Mouse (Mus musculus) liver, embryonic 12.5 days (tissue): ENCODE data around the gene H2-DMb1. TPM values are rescaled to one million over a fixed set of nuclear protein-coding genes. Genes with fewer than 3 reads are reported as not detected.

ENCODE experiments used
- ATAC-seq: fragments of 200-750 bp; cut with Nextera tagmentation; 2 replicates; pipeline ENCODE4 v1.8.0; 2017; ENCODE audit warnings: moderate number of reproducible peaks, mild to moderate bottlenecking, moderate library complexity
- H3K27ac ChIP-seq: fragments of 300-500 bp; sonication (generic); 2 replicates; pipeline ENCODE4 v1.5.1; 2016; ENCODE audit warnings: mild to moderate bottlenecking
- H3K27me3 ChIP-seq: fragments of 300-500 bp; sonication (generic); replicated peaks from 2 replicates; pipeline ENCODE4 v1.6.1; 2016; ENCODE audit warnings: mild to moderate bottlenecking, moderate library complexity
- H3K36me3 ChIP-seq: fragments of 300-500 bp; sonication (generic); 2 replicates; pipeline ENCODE4 v1.6.1; 2016; ENCODE audit warnings: mild to moderate bottlenecking, moderate library complexity
- H3K4me1 ChIP-seq: fragments of 300-500 bp; sonication (generic); 2 replicates; pipeline ENCODE4 v1.6.1; 2016
- H3K4me2 ChIP-seq: fragments of 300-500 bp; sonication (generic); 2 replicates; pipeline ENCODE4 v1.6.1; 2016; ENCODE audit warnings: mild to moderate bottlenecking, moderate library complexity
- H3K4me3 ChIP-seq: fragments of 300-500 bp; sonication (generic); 2 replicates; pipeline ENCODE4 v1.5.1; 2016; ENCODE audit warnings: mild to moderate bottlenecking, moderate library complexity
- H3K9ac ChIP-seq: fragments of 300-500 bp; sonication (generic); 2 replicates; pipeline ENCODE4 v1.6.1; 2016; ENCODE audit warnings: mild to moderate bottlenecking, moderate library complexity
- H3K9me3 ChIP-seq: fragments of 300-500 bp; sonication (generic); replicated peaks from 2 replicates; pipeline ENCODE4 v1.6.1; 2016; ENCODE audit warnings: mild to moderate bottlenecking, moderate library complexity
- WGBS: fragments of 180-500 bp; shearing (Covaris S2); methylation state at CpG from one replicate; pipeline ENCODE4 v1.1.7; 2016; ENCODE audit not compliant: insufficient replicate concordance; 5-methylcytosine and 5-hydroxymethylcytosine counted together
- polyA plus RNA-seq: library from polyadenylated mRNA; unstranded; fragments of >200 nt; fragmentation: Nextera tagmentation; extraction: Ambion mirVana; gene quantifications from 2 replicates; pipeline ENCODE4 v1.2.1, GENCODE M21; 2016

The H2-DMb1 gene
- polyA plus RNA-seq, 1 experiment from 2014 or later: 0.21 TPM

DNA sequence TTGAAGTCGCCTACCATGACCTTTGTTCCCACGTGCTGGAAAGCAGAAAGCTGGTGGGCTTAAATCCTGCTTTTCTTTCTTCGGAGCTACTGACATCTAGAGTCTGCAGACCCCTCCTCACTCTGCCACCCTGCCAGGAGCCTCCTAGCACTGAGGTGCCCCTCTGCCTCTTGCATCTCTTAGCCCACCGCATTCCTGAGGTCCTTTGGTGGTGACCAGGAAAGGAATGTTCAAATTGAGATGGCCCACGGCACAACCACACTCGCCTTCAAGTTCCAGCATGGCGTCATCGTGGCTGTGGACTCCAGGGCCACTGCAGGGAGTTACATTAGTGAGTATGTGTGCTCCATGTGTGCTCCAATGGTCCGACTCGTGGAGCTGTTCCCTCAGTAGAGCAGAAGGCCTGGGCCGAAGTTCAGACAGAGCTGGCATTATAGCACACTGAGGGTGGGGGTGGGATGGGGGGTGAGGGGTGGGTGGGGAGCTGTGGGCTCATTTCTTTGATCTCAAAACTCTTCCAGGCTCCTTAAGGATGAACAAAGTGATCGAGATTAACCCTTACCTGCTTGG, 46.3 kb downstream of the H2-DMb1 start:
- Histone ChIP-seq H3K4me3 (no peak overlapping the region), H3K9me3 (no peaks in the 10 kb centered on the region), H3K4me2 (no peak overlapping the region; the same call in 1 of the 2 replicates), H3K27me3 (peaks cover 75% of the 10 kb centered on the region), H3K4me1 (peaks cover 32% of the 10 kb centered on the region), H3K9ac (no peak overlapping the region), H3K36me3 (no peaks in the 10 kb centered on the region), H3K27ac (no peak overlapping the region)
- 67% methylated on average over 12 of the region's 12 CpGs for WGBS
- ATAC-seq: no peak

DNA sequence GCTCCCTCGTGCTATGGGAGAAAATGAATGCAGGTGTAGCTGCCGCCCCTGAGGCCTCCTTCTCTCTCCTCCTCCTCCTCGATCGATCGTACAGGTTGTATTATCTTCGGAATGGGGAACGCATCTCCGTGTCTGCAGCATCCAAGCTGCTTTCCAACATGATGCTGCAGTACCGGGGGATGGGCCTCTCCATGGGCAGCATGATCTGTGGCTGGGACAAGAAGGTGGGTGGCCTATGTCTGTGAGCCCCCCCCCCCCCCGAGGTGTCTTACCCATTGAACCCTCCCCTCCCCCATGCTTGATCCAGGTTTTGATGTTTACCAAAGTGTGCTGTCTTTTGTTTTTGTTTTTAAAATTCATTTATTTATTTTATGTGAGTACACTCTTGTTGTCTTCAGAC, 47.2 kb downstream of the H2-DMb1 start:
- WGBS: 79% methylated on average over 10 of the region's 10 CpGs
- Histone ChIP-seq H3K36me3 (no peaks in the 10 kb centered on the region), H3K4me1 (peaks cover 35% of the 10 kb centered on the region), H3K9ac (no peak overlapping the region), H3K9me3 (no peaks in the 10 kb centered on the region), H3K27me3 (peaks cover 67% of the 10 kb centered on the region), H3K27ac (no peak overlapping the region), H3K4me3 (no peak overlapping the region), H3K4me2 (no peak overlapping the region)
- ATAC-seq: no peak

GRCm38 (mm10) chr17:34200772-34201505, 48.1 kb downstream of the H2-DMb1 start:
- Histone ChIP-seq H3K27ac (no peak overlapping the region), H3K4me3 (no peak overlapping the region), H3K4me1 (peaks cover 43% of the 10 kb centered on the region), H3K36me3 (no peaks in the 10 kb centered on the region), H3K9me3 (no peaks in the 10 kb centered on the region), H3K9ac (no peak overlapping the region), H3K27me3 (peaks cover 64% of the 10 kb centered on the region), H3K4me2 (no peak overlapping the region)
- 74% methylated on average over 16 of the region's 16 CpGs for WGBS
- ATAC-seq: no peak

DNA sequence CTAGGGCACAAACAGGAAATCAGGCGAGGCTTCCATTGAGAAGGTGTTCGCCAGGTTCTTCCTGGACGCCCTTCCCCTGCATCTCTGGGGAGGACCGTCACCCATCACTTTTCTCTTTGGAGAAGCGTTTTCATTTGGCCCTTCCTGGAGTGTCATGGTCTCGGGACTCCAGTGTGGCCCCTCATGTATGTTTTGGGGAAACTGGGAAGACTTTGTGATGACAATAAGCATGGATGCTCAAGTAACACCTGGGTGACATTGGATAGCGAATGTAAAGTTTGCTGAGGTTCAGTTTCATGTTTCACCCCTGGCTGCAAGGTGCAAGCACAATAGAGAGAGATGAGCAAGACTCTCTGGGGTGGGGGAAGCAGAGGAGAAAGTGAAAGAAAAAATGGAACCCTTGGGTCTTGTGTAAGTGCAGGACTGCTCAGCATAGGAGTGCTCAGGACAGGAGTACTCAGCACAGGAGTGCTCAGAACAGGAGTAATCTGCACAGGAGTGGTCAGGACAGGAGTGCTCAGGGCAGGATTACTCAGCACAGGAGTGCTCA, 48.7 kb downstream of the H2-DMb1 start:
- no peak overlapping the region for H3K9ac ChIP-seq
- H3K9me3 ChIP-seq: no peaks in the 10 kb centered on the region
- H3K4me2 ChIP-seq: no peak overlapping the region
- H3K4me3 ChIP-seq: no peak overlapping the region
- WGBS: 62% methylated on average over 7 of the region's 7 CpGs
- H3K27ac ChIP-seq: no peak overlapping the region
- no peak for ATAC-seq
- H3K36me3 ChIP-seq: no peaks in the 10 kb centered on the region
- peaks cover 58% of the 10 kb centered on the region for H3K27me3 ChIP-seq
- peaks cover 39% of the 10 kb centered on the region for H3K4me1 ChIP-seq

DNA sequence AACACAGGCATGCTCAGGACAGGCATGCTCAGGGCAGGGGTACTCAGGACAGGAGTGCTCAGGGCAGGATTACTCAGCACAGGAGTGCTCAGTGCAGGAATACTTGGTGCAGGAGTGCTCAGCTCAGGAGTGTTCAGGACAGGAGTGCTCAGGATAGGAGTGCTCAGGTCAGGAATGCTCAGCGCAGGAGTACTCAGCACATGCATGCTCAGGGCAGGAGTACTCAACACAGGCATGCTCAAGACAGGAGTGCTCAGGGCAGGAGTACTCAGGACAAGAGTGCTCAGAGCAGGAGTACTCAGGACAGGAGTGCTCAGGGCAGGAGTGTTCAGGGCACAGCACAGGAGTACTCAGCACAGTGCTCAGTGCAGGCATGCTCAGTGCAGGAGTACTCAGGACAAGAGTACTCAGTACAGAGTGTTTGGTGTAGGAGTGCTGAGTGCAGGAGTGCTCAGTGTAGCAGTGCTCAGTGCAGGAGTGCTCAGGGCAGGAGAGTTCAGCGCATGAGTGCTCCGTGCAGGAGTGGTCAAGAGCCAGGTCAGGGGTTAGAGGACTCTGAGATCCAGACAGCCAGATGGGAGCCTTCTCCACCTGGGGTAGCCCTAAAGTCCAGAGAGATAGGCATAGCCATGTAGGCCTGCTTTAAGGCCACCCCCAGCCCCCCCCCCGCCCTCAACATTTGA, 50.0 kb downstream of the H2-DMb1 start:
- H3K4me1 ChIP-seq: peaks cover 32% of the 10 kb centered on the region
- peaks cover 50% of the 10 kb centered on the region for H3K27me3 ChIP-seq
- no peak for ATAC-seq
- H3K9ac ChIP-seq: no peak overlapping the region
- no peaks in the 10 kb centered on the region for H3K36me3 ChIP-seq
- no peaks in the 10 kb centered on the region for H3K9me3 ChIP-seq
- WGBS: 75% methylated on average over 4 of the region's 4 CpGs
- no peak overlapping the region for H3K4me2 ChIP-seq
- H3K27ac ChIP-seq: no peak overlapping the region
- H3K4me3 ChIP-seq: no peak overlapping the region

GRCm38 (mm10) chr17:34203444-34203843, 50.6 kb downstream of the H2-DMb1 start, which contains the start of gene Tap2:
TSS of gene Tap2 (plus strand) at chr17:34203527.
- Histone ChIP-seq H3K9ac (peak within 1 kb of the TSS; percentile 84), H3K27ac (0 out of 2 replicates have a peak within 1 kb of the TSS, but pooled peaks have one; percentile 41), H3K36me3 (no peaks in the 10 kb centered on the region), H3K9me3 (no peaks in the 10 kb centered on the region), H3K4me1 (peaks cover 29% of the 10 kb centered on the region), H3K4me2 (peak within 1 kb of the TSS; percentile 98), H3K27me3 (peaks cover 45% of the 10 kb centered on the region), H3K4me3 (peak within 1 kb of the TSS; percentile 87)
- no peak for ATAC-seq
- 77% methylated on average over 5 of the region's 5 CpGs for WGBS

DNA sequence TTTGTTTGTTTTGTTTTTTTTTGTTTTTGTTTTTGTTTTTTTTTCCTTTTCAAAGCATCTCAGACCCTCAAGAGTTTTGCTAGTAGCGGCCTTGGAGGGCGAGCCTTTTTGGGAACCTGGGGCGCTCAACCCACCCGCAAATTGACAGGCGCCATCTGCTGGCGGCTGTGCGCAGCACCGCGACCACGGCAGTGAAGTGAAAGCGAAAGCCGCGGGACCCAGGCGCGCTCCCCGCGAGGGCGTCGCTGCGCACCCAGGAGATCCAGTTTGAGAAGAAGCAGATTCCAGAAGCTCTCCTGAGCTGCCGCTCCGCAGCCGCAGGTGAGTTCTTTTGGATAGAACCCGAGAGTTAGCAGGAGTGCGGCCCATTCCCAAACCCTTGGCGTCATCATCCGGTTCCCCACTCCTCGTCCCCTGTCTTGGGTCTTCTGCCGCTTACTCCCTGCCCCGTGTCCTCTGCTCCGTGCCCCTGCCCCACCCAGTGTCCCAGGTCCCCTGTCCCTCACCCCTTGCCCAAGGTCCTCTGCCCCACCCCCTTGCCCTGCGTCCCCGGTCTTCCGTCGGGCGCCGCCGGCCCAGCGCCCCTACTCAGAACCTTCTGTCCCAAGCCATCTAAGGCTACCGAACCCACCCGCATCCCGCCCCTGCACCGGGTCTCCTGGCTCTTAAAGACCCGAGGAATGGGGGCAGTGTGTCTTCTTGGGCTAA, 51.6 kb downstream of the H2-DMb1 start:
- Histone ChIP-seq H3K27ac (0 out of 2 replicates have a peak overlapping the region, but pooled peaks have one; percentile 41), H3K4me1 (peaks cover 31% of the 10 kb centered on the region), H3K4me3 (peak overlapping the region; percentile 87), H3K4me2 (peak overlapping the region; percentile 98), H3K9ac (peak overlapping the region; percentile 84), H3K36me3 (no peaks in the 10 kb centered on the region), H3K9me3 (no peaks in the 10 kb centered on the region), H3K27me3 (peaks cover 35% of the 10 kb centered on the region)
- under 1% methylated on average over 44 of the region's 44 CpGs for WGBS
- peak; percentile 61 for ATAC-seq

DNA sequence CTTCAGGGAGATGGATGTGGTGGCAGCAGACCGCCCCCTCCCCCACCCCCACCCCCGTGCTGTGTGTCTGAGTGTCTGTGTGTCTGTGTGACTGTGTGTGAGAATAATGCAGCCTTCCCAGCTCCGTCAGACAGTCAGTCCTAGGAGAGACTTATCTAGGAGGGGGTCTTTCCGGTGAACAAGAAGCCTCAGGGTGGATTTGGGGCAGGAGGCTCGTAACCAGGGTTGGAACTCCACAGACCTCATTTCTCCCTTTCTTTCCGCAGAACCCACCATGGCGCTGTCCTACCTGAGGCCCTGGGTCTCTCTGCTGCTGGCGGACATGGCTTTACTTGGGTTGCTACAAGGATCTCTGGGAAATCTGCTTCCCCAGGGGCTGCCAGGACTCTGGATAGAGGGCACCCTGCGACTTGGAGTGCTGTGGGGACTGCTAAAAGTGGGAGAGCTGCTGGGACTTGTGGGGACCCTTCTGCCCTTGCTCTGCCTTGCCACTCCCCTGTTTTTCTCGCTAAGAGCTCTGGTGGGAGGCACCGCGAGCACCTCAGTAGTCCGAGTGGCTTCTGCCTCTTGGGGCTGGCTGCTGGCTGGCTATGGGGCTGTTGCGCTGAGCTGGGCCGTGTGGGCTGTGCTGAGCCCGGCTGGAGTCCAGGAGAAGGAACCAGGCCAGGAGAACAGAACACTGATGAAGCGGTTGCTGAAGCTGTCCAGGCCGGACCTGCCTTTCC, 52.3 kb downstream of the H2-DMb1 start:
- H3K4me1 ChIP-seq: peaks cover 31% of the 10 kb centered on the region
- peak overlapping the region; percentile 98 for H3K4me2 ChIP-seq
- no peaks in the 10 kb centered on the region for H3K9me3 ChIP-seq
- peak; percentile 25; the same call in 1 of the 2 replicates for ATAC-seq
- no peaks in the 10 kb centered on the region for H3K36me3 ChIP-seq
- 14% methylated on average over 18 of the region's 18 CpGs for WGBS
- peak overlapping the region; percentile 84 for H3K9ac ChIP-seq
- peaks cover 31% of the 10 kb centered on the region for H3K27me3 ChIP-seq
- peak overlapping the region; percentile 87 for H3K4me3 ChIP-seq
- H3K27ac ChIP-seq: peak overlapping the region; percentile 64

DNA sequence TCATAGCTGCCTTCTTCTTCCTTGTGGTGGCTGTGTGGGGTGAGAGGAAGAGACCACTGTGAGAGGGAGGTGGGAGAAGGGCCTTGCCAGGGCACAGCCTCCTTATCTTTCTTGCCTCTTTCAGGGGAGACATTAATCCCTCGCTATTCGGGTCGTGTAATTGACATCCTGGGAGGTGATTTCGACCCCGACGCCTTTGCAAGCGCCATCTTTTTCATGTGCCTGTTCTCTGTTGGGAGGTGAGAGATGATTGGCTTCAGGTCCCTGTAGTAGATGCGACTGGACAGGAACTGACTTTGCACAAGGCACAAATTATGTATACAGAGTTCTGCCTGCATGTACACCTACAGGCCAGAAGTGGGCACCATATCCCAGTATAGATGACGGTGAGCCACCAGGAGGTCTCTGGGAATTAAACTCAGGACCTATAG, 52.9 kb downstream of the H2-DMb1 start:
- H3K36me3 ChIP-seq: no peaks in the 10 kb centered on the region
- H3K4me3 ChIP-seq: peak overlapping the region; percentile 87

DNA sequence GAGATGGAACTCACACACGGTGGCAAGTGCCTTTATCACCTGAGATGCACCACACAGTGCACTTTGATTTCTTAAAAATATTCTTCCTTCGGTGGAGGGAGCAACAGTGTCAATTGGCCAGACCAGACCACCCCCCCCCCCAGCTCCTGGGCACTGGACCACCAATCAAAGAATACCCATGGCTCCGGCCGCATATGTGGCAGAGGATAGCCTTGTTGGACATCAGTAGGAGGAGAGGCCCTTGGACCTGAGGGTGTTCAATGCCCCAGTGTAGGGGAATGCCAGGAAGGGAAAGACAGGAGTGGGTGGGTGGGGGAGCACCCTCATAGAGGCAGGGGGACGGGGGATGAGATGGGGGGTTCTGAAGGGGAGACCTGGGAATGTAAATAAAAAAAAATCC, 53.9 kb downstream of the H2-DMb1 start:
- Histone ChIP-seq H3K4me2 (no peak overlapping the region), H3K27me3 (peaks cover 26% of the 10 kb centered on the region), H3K4me3 (no peak overlapping the region), H3K9ac (no peak overlapping the region), H3K4me1 (peaks cover 46% of the 10 kb centered on the region), H3K27ac (no peak overlapping the region), H3K36me3 (no peaks in the 10 kb centered on the region), H3K9me3 (no peaks in the 10 kb centered on the region)
- WGBS: 74% methylated on average over 5 of the region's 5 CpGs
- ATAC-seq: no peak

More for the DNA sequence above, 52.9 kb downstream of the H2-DMb1 start:
- peak overlapping the region; percentile 64 for H3K27ac ChIP-seq
- ATAC-seq: peak; percentile 54
- peak overlapping the region; percentile 98 for H3K4me2 ChIP-seq
- WGBS: 15% methylated on average over 9 of the region's 9 CpGs
- H3K4me1 ChIP-seq: peaks cover 37% of the 10 kb centered on the region
- peaks cover 26% of the 10 kb centered on the region for H3K27me3 ChIP-seq
- H3K9me3 ChIP-seq: no peaks in the 10 kb centered on the region
- H3K9ac ChIP-seq: peak overlapping the region; percentile 84

- Histone ChIP-seq H3K27ac (no peak overlapping the region), H3K9ac (no peak overlapping the region), H3K4me3 (no peak overlapping the region), H3K4me2 (no peak overlapping the region), H3K27me3 (peaks cover 30% of the 10 kb centered on the region), H3K9me3 (no peaks in the 10 kb centered on the region), H3K36me3 (no peaks in the 10 kb centered on the region), H3K4me1 (peaks cover 50% of the 10 kb centered on the region)
- WGBS: 41% methylated on average over 3 of the region's 3 CpGs
- ATAC-seq: no peak
Observed at GRCm38 (mm10) chr17:34207456-34207855, 54.6 kb downstream of the H2-DMb1 start.
